Mouse (Mus musculus) liver, embryonic 14.5 days (tissue): ENCODE results near the gene Sh3glb2. TPM values are rescaled to one million over a fixed set of nuclear protein-coding genes. Genes with fewer than 3 reads are reported as not detected.
A peak's percentile ranks its signal among the peaks of the same experiment; 100 is the strongest.

ENCODE experiments used
- ATAC-seq: fragments of 200-750 bp; cut with Nextera tagmentation; 2 replicates; pipeline ENCODE4 v1.8.0; 2017; ENCODE audit warnings: moderate number of reproducible peaks, mild to moderate bottlenecking, moderate library complexity; ENCODE audit not compliant: insufficient read depth
- DNase-seq, 3 experiments: peaks; one replicate each; pipeline ENCODE4 v3.0.0-alpha.2; 2012 to 2013; ENCODE audit warnings: low read depth in 3 of 3, low spot score in 3 of 3
- H3K27ac ChIP-seq: fragments of 300-500 bp; sonication (generic); 2 replicates; pipeline ENCODE4 v1.5.1; 2014; ENCODE audit warnings: moderate library complexity, mild to moderate bottlenecking, control low read depth, inconsistent platforms
- H3K27me3 ChIP-seq: fragments of 300-500 bp; sonication (generic); 2 replicates; pipeline ENCODE4 v1.6.1; 2014; ENCODE audit warnings: mild to moderate bottlenecking, low read length, moderate library complexity; ENCODE audit not compliant: control insufficient read depth, insufficient read depth
- H3K36me3 ChIP-seq: fragments of 300-500 bp; sonication (generic); replicated peaks from 2 replicates; pipeline ENCODE4 v1.6.1; 2014; ENCODE audit warnings: low read depth; ENCODE audit not compliant: control insufficient read depth, insufficient read depth
- H3K4me1 ChIP-seq, 2 experiments: fragments of 200-500 bp in 1 of 2; fragments of 300-500 bp in 1 of 2; sonication (generic) in 1 of 2; replicated peaks; 2 replicates each; pipeline ENCODE4 v1.6.1; 2012 to 2014; ENCODE audit warnings: antibody characterized with exemption in 1 of 2, inconsistent platforms in 1 of 2, low read length in 1 of 2; ENCODE audit not compliant: control insufficient read depth in 2 of 2, insufficient read depth in 2 of 2
- H3K4me2 ChIP-seq: fragments of 300-500 bp; sonication (generic); 2 replicates; pipeline ENCODE4 v1.6.1; 2014; ENCODE audit warnings: low read depth, mild to moderate bottlenecking, control low read depth, moderate library complexity
- H3K4me3 ChIP-seq, 2 experiments: fragments of 200-500 bp in 1 of 2; fragments of 300-500 bp in 1 of 2; sonication (generic) in 1 of 2; 2 replicates each; pipeline ENCODE4 v1.5.1; 2012 to 2014; ENCODE audit warnings: low read depth in 2 of 2, low read length in 2 of 2, mild to moderate bottlenecking in 2 of 2, control low read depth in 1 of 2, inconsistent platforms in 1 of 2, moderate library complexity in 1 of 2; ENCODE audit not compliant: insufficient read depth in 1 of 2
- H3K9ac ChIP-seq: fragments of 300-500 bp; sonication (generic); replicated peaks from 2 replicates; pipeline ENCODE4 v1.6.1; 2014; ENCODE audit warnings: mild to moderate bottlenecking, control low read depth, moderate library complexity
- H3K9me3 ChIP-seq: fragments of 300-500 bp; sonication (generic); 2 replicates; pipeline ENCODE4 v1.6.1; 2016; ENCODE audit warnings: low read length, mixed read lengths; ENCODE audit not compliant: control insufficient read depth
- CTCF ChIP-seq: IDR thresholded peaks from 2 replicates; pipeline ENCODE4 v1.5.1; 2016; ENCODE audit warnings: antibody characterized with exemption, low read depth, control low read depth
- EP300 ChIP-seq: IDR thresholded peaks from 2 replicates; pipeline ENCODE4 v1.6.1; 2016; ENCODE audit warnings: antibody characterized with exemption, low read depth
- WGBS: fragments of 180-500 bp; shearing (Covaris S2); extraction: QIAGEN DNeasy Blood & Tissue Kit; methylation state at CpG from one replicate; pipeline ENCODE4 v1.1.7; 2014; ENCODE audit not compliant: insufficient replicate concordance; 5-methylcytosine and 5-hydroxymethylcytosine counted together
- polyA plus RNA-seq, 2 experiments: library from polyadenylated mRNA; depleted of rRNA in 1 of 2; stranded (reverse) in 1 of 2; unstranded in 1 of 2; fragments of >200 nt; fragmentation: Nextera tagmentation in 1 of 2; extraction: Ambion mirVana in 1 of 2; gene quantifications; 2 replicates each; pipeline versions ENCODE4 v1.2.1 to v1.2.3; 2012 to 2014

Sh3glb2 gene
- polyA plus RNA-seq, 2 experiments, result 13.6 to 22.2 TPM

DNA sequence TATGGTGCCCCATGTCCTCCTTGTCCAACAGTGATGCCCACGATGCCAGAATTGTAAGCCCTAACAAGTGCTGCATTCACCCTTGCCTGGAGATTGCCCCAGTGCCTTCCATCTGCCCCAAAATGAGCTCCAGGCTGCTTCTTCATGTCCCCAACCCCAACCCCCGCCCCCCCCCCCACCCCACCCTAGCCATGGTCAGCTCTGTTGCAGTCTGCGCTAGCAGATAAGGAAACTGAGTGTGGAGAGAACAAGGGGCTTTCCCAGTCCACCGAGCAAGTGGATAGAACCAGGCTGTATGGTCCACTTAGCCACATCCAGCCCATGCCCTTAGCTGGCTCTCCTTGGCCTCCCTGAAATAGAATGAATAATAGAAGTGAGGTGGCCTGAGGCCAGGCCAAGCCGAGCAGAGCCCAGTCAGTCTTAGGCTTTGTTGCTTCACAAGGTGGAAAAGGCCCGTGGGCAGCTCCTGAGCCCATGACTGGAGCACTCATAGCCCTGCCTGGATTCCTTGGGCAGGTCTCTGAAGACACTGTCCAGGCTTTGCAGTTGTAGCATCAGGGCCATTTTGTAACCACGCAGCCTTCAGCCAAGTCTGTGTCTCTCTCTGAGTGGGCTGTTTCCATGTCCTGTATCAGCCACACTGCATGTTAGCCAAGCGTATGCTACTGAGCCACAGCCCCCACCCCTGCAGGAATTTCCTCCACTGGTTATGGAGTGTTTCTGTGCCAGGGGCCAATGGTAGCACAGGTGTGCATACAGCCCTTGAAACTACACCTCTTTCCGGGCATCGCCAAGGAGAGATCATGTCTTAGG lies 21.6 kb upstream of the Sh3glb2 start:
- Histone ChIP-seq H3K9me3 (no peaks in the 10 kb centered on the region), H3K9ac (no peak overlapping the region), H3K4me2 (peak overlapping the region; percentile 21), H3K36me3 (peaks cover 5% of the 10 kb centered on the region), H3K4me1 (peaks cover 8 to 23% of the 10 kb centered on the region in 2 experiments), H3K27me3 (no peaks in the 10 kb centered on the region), H3K4me3 (no peak overlapping the region), H3K27ac (peak overlapping the region; percentile 7)
- DNase-seq (peak in 1 of 3 experiments; percentile 33), ATAC-seq (peak; percentile 55; the same call in 1 of the 2 replicates)
- TF ChIP-seq EP300 (no peak), CTCF (no peak)
- 65% methylated on average over 9 of the region's 10 CpGs for WGBS

DNA sequence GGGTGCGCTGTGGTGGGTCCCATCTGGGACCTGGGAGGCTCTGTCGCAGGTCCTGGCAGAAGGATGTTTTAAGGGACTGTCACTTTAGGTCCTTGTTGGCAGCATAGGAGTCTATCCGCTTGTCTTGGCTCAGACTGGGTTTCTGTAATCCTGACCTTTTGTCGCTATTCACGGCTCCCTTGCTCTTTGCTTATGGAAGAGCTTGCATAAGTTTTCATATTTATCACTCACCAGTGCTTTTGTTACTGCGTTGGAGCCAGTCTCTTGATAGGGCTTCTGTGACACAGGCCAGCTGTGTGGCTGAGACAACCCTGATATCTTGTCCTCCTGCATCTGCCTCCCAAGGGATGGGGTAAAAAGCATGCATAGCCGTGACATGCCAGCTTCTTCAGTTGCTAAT lies 20.2 kb upstream of the Sh3glb2 start:
- no peak overlapping the region for H3K4me2 ChIP-seq
- 0 out of 2 replicates have a peak, but pooled peaks have one; percentile 38 for TF ChIP-seq EP300
- no peak for TF ChIP-seq CTCF
- DNase-seq (no peak), ATAC-seq (peak; percentile 38; the same call in 1 of the 2 replicates)
- no peaks in the 10 kb centered on the region for H3K9me3 ChIP-seq
- H3K4me3 ChIP-seq, result no peak overlapping the region
- peaks cover 8 to 23% of the 10 kb centered on the region in 2 experiments for H3K4me1 ChIP-seq
- H3K36me3 ChIP-seq, result peaks cover 6% of the 10 kb centered on the region
- H3K9ac ChIP-seq, result no peak overlapping the region
- 66% methylated on average over 7 of the region's 7 CpGs for WGBS
- H3K27ac ChIP-seq, result peak overlapping the region; percentile 24; the same call in 1 of the 2 replicates
- no peaks in the 10 kb centered on the region for H3K27me3 ChIP-seq

DNA sequence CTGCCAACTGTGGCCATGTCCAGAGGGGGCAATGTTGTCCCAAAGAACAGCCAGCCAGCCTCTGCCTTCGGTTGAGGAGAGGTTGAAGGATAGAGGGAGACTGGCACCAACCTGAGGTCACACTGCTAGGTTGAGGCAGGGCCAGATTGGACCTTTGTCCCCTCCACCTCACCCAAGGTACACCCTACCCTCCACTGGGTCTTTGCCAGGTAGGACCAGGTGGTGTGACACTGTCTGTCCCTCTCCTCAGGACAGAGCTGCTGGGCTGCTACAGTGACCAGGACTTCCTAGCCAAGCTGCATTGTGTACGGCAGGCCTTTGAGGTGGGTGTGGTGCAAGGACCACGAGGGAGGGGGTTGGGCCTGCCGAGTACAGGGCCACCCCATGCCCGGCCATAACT lies 18.6 kb upstream of the Sh3glb2 start:
- Histone ChIP-seq H3K9me3 (no peaks in the 10 kb centered on the region), H3K9ac (no peak overlapping the region), H3K27ac (no peak overlapping the region), H3K27me3 (no peaks in the 10 kb centered on the region), H3K4me2 (no peak overlapping the region), H3K4me1 (peaks cover 8 to 23% of the 10 kb centered on the region in 2 experiments), H3K4me3 (no peak overlapping the region), H3K36me3 (peaks cover 16% of the 10 kb centered on the region)
- 74% methylated on average over 5 of the region's 5 CpGs for WGBS
- TF ChIP-seq EP300 (no peak), CTCF (peak; percentile 47)
- ATAC-seq, result no peak
- DNase-seq, result no peak

DNA sequence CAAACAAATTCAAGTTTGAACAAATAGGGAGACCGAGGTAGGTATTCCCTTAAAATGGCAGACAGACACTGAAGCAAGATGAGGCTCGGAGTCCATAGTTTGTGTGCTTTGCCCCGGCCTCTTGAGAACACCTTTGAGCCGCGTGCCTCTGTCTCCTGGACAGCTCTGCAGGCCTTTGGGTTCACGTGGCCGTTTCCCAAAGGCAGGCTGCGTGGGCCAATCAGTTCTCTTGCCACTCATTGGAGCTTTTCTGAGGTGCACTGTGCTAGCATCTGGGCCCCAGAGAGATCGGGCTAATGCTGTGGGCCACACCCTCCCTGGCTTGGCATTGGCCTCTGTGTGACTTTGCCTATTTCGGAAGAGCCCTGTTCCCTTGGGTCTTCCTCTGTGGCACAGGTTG lies 16.8 kb upstream of the Sh3glb2 start:
- no peak overlapping the region for H3K27ac ChIP-seq
- no peak overlapping the region for H3K9ac ChIP-seq
- H3K4me1 ChIP-seq, result peaks cover 5 to 18% of the 10 kb centered on the region in 2 experiments
- 76% methylated on average over 10 of the region's 10 CpGs for WGBS
- no peak overlapping the region for H3K4me3 ChIP-seq
- peaks cover 24% of the 10 kb centered on the region for H3K36me3 ChIP-seq
- no peak overlapping the region for H3K4me2 ChIP-seq
- no peaks in the 10 kb centered on the region for H3K9me3 ChIP-seq
- ATAC-seq (no peak), DNase-seq (no peak)
- H3K27me3 ChIP-seq, result no peaks in the 10 kb centered on the region
- TF ChIP-seq CTCF, result no peak
- TF ChIP-seq EP300, result no peak

DNA sequence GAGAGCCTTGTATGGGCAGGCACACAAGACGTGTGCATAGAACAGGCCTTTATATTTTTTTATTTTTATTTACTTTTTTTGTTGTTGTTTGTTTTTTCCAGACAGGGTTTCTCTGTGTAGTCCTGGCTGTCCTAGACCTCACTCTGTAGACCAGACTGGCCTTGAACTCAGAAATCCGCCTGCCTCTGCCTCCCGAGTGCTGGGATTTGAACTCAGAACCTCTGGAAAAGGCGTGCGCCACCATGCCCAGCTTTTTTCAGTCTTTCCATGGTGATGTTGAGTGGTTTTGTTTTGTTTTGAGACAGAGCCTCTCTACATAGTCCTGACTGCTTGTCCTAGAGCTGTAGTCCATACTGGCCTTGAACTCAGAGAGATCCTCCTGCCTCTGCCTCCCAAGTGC lies 13.6 kb upstream of the Sh3glb2 start:
- no peaks in the 10 kb centered on the region for H3K27me3 ChIP-seq
- no peak overlapping the region for H3K27ac ChIP-seq
- DNase-seq (no peak), ATAC-seq (no peak)
- H3K4me2 ChIP-seq, result no peak overlapping the region
- WGBS, result 87% methylated on average over 5 of the region's 5 CpGs
- no peak overlapping the region for H3K9ac ChIP-seq
- H3K9me3 ChIP-seq, result no peaks in the 10 kb centered on the region
- H3K4me1 ChIP-seq, result no peaks in the 10 kb centered on the region
- no peak overlapping the region for H3K4me3 ChIP-seq
- peaks cover 28% of the 10 kb centered on the region for H3K36me3 ChIP-seq
- TF ChIP-seq EP300 (no peak), CTCF (no peak)
